Mouse (Mus musculus) right cerebral cortex, postnatal 36 days (tissue): ENCODE data around the gene Tex30.
"Not testable (repeated sequence)": the region's sequence is repeated elsewhere in the genome, so short reads cannot be mapped to it uniquely, and the experiment has no call there.

Source experiments
- DNase-seq, 2 experiments: peaks; one replicate each; pipeline ENCODE4 v3.0.0; 2022; ENCODE audit warnings: low spot score in 2 of 2, mixed read lengths in 1 of 2

Tex30 gene

DNA sequence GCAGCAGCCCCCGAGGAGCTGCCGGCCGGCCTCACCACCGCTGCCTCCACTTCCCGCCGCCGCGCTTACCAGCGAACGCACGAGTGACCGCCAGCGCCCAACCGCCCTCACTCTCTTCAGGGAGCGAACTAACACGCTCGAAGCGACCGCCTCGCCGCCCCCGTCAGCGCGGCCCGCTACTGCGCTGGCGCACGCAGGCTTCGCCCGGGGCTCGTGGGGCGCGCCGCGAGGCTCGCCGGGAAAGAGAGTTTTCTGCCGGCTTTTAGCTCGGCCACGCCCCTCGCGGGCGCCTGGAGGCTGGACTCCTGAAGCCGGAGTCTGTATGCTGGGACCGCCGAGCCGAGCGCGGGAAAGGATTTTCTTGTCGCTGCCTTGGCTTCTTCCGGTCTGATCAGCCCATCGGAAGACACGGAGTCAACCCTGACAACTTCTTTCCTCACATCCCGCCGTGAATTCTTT, at the start of gene Tex30:
Gene Tex30 (minus strand): TSS at position 183 of the 459 bp plus-strand sequence.
- DNase-seq, result peak; percentile 92 to 94

DNA sequence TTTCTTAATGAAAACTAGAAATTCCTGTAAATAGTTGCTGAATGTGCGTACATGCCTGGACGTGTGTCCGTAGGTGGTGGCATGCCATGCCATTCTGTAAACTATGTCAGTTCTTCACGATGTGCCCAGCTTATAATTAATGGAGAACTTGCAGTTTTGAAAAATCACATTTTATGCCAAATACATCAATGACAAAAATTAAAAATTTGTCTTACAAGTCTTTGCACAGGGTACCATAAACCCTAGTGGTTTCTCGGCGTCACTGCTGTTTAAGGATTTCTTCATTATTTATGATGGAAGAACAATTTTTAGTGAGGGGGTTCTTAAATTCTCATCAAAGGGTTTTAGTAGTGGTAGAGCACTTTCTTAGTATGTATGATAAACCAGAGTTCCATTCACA, 46.5 kb upstream of the Tex30 start:
- DNase-seq, result no peak

DNA sequence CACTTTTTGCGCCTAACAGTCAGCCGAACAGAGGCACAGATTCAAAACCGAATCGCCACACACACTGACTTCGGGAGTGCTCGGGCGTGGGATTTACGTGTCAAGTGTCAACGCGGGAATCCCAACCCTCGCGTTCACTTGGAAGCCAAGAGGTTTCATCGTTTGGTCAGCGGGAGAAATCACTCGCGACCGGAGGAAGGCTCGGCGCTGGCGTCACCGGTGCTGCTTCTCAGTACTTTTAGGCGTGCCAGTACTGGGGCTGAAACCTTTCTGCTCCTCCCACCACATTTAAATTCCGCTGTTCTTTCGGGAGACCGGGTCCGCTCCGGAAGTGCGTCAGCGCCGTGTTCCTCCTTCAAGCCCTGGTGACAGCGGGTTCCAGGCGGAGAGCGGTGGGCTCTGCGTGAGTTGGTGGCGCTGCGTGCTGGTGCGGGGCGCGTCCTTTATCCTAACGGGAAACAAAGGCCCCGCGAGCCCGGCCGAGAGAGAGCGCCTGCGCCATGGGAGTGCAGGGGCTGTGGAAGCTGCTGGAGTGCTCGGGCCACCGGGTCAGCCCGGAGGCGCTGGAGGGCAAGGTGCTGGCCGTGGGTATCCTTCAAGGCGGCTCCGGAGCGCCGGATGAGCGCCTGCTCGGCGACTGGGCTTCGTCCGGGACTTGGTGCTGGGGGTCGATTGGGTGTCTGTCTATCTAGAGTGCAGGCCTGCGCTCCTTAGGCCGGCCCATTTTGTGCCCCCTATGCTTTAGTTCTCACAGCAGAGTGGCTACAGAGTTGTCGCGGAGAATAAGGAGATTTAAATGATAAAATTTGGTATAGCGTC, 45.5 kb upstream of the Tex30 start, which contains the start of gene Ercc5:
Gene Ercc5 (plus strand): TSS at position 182 of the 819 bp plus-strand sequence.
- peak; percentile 82 to 91 for DNase-seq

DNA sequence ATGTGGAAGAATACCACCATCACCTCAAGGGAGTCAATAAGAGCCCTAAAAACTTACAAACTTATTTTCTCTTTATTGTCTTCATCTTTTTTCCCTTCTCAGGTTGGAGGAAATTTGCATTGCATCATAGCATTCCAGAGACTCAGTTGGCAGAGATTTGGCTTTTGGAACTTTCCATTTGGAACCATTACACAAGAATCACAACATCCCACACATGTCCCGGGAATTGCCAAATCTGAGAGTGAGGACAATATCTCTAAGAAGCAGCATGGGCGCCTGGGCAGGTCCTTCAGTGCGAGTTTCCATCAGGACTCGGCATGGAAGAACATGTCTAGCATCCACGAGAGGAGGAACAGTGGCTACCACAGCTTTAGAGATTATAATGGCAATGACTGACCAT, 40.5 kb upstream of the Tex30 start:
- peak in 1 of 2 experiments; percentile 14 for DNase-seq

DNA sequence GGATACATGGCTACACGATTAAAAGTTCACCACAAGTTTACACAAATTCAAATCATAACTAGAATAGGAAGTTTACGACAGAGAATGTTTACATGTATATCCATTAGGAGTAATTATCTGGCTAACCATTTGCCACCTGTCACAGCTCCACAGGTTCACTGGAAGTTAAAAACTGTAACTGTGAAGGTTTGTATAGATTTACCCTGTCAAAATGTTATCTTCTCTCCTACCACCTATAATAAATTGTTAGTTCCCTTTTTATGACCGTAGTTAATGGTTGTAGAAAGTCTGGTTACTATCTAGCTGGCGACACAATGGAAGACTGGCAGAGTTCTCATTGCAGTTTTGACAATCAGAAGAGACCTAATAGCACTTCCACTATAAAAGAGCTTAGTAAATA, 38.0 kb upstream of the Tex30 start:
- DNase-seq, result no peak

DNA sequence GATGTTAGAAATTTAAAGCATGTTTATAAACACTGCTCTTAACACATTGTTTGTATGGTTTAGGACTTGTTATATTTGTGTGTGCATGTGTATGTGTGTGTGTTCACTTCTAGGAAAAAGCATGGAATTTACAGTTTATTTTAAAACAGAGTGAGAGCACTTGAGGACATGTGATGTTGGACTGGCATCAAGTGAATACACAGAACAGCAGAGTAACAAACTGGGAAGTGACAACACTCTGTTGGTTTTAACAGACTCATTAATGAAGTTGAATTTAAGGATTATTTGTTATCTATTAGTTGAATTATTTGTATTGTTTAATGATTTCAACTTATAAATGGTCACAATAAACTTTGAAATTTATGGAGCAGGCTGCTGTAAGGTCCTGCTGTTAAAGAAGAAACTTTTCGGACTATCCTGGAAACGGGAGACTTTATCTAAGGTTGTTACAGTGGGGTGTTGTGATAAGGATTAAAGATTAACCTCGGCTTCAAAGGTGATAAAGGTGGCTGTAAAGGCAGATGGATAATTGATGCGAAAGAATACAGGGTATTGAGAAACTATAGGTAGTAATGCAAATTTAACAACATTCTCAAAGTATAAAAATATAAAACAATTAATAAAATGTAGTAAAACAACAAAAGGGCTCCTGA, 27.8 kb upstream of the Tex30 start:
- no peak for DNase-seq

DNA sequence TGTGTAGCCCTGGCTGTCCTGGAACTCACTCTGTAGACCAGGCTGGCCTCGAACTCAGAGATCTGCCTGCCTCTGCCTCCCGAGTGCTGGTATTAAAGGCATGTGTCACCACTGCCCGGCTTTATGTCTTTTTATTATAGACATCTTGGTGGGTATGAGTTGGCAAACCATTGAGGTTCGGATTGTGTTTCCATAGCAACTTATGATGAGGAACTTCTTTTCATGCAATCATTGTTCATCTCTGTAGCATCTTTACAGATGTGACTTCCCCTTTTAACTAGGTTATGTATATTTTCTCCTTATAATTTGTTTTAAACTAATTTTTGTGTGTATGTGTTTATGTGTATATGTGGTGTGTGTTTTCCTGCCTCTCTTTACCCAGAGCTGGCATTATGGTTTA, 23.3 kb upstream of the Tex30 start:
- DNase-seq, result no peak

DNA sequence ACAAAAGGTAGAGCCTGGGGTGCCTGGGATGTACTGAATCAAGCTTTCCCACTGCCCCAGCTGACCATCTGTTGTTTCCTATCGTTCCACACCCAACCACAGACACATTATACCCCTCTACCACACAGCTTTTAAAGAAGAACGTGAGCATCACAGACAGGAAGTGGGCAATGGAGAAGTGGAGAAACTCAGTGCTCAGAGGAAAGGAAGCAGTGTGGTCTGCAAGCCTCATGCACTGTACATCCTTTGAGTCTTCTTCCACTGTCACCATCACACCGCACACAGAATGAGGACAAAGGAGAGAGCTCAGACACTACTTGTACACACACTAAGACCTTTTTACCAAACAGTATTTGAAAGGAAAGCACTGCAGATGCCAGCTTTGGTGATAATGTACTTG, 20.0 kb upstream of the Tex30 start:
- no peak for DNase-seq

DNA sequence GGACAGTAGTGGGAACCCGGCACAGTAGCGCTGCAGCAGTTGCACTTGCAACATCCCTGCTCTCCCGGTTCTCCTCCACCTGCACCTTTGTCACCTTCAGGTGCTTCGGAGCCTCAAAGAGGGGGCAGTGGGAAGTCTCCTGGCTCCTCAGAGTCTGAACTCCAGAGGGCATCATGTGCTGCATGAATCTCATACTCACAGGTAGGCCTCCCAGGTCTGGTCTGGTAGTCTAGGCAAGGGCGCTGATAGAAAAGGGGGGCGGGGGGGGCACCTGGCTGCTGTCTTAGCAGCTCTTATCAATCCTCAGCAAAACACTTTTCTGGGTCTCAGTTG, 17.8 kb upstream of the Tex30 start:
- no peak for DNase-seq

DNA sequence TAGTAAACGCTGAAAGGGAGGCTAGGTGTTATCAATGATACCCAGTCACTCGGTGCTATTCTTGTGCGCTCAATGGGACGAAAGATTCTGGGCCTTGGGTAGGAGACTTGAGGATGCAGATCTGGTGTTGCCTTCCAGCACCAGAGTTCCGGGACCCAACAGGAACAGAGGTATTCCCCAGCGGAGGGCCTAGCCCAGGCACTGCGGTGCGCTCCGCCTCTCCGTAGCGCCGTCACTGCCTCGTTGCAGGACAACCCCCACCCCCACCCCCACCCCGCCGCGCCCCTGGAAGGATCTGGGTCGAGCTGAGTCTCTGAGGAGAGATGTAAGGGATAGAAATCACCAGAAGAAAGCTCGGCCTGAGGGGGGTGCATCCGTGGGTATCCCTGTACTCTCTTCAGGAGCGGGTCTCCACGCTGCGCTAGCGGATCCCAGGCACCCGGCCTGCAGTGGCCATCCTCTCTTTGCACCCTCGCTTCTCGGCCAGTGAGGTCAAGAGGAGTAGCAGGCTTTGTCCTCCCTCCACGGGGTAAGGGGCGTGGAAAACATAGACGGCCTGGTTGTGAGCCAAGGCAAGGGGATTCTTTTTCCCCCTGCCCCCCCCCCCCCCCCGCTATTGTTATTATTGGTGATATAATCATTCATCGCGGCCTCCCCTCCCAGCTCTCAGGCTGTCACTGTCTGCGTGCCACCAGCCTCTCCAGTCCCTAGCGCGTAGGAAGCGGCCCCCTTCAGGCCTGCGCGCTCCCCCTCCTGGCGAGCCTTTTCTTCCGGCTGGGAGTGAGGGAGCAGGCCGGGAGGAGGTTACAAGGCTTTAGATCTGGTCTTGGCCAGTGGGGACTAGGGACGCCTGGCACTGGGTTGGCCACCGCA, 17.2 kb upstream of the Tex30 start:
- DNase-seq, result peak; percentile 72 to 76

DNA sequence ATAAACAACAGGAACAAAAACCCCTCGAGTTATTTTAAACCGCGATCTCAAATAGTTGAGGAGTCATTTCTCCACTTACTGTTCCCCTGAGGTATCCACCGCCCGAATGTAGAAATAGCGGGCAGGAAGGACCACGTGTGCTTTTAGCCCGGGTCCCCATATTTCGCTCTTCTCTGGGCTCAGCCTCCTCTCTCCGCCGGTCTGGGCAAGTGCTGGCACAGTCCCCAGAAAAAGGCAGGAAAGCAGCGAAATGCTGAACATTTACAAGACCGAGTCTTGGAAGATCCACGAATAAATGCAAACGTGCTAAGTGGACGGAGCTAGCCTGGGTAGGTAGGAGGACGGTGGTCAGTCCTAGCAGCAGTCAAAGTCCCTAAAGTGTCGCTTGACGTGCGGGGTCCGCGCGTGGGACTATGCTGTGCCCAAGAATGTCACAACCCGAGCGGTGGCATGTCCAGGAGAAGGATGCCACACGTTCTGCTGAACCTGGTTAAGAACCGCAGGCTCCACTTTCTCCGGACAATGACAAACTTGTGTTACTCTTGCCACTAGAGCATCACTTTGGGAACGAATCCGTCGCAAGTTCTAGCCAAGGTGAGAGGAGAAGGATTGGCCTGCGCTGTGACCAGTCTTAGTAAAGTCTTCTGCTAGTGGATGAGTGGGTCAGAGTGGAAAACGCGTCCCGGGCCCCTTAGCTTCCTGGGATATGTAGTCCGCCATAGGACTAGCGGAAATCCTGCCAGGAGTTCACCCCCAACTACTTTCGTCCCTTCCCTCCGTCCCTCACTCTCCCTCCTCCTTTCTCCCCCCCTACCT, 16.2 kb upstream of the Tex30 start, which contains the start of the genes Kdelc1 and Bivm:
Gene Kdelc1 (minus strand): TSS at position 570 of the 816 bp plus-strand sequence.
Gene Bivm (plus strand): TSS at position 719 of the 816 bp plus-strand sequence.
- DNase-seq, result peak; percentile 92 to 96

DNA sequence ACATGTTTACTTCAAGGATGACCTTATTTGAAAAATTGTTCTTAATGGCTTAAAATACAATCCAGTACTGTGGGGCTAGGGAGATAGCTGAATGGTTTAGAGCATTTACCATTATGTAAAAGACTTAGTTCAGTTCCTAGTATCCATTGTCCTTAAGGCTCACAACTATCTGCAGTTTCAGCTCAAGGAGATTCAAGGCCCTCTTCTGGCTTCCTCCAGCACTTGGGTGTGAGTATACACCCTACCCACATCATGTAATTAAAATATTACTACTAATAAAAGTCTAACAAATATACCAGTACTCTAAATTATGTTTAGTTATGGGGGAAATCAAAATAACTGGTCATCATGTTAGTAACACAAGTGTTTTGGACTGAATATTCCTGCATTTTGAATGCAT, 15.3 kb upstream of the Tex30 start:
- no peak for DNase-seq

DNA sequence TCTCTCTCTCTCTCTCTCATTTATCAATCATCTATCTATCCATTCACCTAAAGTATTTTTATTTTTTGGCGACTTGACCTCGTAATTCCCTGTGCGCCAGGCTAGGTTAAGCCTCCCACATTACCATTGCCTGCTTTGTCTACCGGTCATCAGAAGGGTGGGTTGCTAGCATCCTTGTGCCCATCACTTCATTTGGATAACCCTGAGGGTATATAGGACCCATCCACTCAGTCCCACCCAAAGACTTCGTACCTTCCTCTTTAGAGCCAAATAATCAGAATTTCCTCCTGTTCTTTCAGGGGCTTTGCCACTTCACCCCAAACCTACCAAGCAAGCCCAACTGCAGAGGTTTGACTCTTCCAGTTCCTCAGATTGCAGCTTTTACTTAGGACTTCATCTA, 698 bp upstream of the Tex30 start:
- DNase-seq, result no peak

DNA sequence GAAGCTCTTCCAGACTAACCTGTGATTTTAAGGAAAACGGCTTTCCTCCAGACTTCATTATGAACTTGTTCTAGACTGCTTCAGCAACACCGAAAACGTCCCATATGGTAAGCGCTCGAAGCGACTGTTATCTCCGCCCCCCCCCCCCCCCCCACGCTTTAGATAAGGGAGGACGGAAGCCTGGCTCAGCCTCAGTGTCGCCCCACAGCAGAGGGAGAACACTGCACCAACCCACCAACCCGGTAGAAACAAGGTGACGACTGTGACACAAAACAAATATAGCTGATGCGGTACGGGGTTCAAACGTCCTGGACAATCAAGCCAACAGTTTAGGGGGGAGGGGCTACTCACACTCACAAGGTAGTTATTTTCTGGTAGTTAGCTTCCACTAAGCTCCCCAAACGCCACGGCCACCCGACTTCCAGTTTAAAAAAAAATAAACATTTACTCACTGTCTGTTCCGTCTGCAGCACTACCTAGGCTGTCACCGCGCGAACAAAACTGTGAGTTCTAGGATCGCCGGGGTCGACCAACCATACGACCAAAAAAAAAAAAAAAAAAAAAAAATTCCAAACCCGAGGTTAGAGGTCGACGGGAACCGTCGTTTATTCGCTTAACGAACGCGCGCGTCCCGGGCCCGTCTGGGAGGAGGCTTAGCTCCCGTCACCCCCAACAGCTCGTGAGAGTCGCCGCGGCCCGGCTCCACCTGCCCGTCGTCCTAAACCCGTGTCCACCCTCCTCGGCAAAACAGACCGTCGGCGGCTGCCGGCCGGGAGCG, 604 bp downstream of the Tex30 start:
- no peak for DNase-seq

DNA sequence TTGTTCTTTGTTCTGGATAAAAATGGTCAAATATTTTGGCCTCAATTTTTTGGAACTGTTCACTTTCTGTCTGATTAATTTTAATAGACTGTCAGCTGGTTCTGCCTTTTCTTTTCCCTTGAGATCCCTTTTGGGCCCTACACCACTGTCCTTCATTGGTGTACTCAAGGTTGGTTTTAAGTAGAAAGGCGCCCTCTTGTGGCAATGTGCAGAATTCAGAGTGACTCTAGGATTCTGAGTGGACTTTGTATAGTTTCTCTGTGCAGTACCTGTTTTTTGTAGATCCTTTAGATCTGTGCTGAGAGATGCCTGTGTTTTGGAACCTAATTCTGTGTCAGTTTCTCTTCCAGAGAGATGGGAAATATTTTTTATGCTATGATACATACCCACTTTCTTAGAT, 37.6 kb downstream of the Tex30 start:
- DNase-seq, result peak; percentile 26 to 34

DNA sequence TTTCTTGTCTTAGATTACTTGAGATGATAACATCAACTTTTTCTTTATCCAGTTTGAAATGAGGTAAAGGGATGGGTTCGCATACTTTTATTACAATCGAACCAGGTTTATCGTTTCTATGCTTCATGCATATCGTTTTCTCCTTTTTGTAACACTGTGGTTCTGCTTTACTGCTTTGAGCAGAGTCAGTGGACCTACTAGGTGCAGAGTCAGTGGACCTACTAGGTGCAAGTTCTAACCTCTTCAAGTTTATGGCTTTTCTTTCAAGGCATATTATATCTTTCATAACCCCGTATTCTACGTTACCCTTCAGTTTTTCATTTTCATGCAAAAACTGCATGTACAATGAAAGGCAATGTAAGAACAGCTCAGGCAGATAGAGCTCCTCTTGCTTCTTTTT, 38.8 kb downstream of the Tex30 start:
- DNase-seq, result no peak

DNA sequence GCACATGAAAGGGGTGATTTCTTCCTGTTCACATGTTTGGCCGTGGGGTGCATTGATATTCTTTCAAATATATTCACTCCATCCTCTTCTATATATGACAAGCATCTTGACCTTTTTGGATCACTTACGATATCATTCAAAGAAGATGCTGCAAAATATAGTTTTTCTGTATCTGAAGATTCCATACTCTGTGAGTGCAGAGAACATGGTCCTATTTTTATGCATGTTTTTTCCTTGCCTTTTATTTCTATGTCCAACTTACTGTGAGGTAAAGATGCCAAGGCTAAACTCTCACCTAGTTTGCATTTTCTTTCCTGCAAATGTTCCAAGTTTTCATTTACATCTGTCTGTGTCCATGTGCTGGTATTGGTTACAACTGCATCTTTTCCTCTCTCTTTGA, 40.4 kb downstream of the Tex30 start, which contains the start of gene Gm8251:
Gene Gm8251 (minus strand): TSS at position 101 of the 400 bp plus-strand sequence.
- no peak for DNase-seq

DNA sequence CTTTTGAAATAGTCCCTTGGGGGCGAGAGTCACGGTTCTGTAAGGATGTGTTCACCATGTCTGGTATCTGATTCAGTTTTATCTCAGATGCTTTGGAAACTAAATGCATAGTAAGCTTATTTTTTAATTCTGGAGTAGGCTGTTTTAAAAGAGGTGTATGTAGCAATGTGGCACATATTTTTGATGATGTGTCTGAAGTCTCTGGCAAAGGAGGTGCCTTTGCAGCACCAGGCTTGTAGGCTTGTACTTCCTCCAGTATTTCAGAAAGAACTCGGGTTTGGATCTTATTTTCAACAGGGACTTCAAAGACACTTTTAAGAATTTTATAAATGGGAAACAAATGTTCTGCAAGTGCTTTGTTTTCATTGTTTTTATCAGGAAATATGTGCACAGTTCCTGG, 44.4 kb downstream of the Tex30 start:
- no peak for DNase-seq

DNA sequence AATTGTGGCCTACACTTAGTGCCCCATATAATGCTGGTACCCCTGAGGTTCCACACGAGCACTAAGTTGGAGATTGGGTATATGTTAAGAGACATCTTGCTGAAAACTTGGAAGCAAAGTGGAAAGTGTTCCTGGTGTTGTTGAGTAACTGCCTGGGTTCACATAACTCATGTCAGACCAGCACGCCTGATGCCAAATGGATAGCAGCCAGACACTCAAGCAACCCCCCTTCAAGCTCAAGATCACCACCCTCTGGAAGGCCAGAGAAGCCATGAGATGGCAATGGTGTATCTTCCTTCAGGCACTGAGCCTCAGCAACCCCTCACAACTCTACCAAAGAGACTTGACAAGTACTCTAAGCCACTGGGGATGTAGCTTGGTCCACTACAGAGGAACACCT, 55.7 kb downstream of the Tex30 start:
- no peak for DNase-seq

DNA sequence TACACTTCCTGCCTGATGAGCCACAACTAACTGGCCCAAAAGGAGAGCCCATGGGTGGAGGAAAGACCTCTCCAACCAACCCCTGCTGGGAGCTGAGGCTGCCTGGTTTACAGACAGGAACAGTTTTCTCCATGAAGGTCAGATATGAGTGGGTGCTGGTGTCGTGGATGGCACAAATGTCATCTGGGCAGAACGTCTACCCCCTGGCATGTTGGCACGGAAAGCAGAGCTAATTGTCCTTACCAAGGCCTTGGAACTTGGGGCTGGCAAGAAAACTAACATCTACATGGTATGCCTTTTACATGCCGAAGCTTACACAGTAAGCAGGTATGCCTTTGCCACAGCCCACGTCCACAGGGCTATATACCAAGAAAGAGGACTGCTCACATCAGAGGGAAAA, 56.6 kb downstream of the Tex30 start:
- not testable (repeated sequence) for DNase-seq
